Mouse (Mus musculus): ENCODE data around the gene Stoml3.
A peak's percentile ranks its signal among the peaks of the same experiment; 100 is the strongest.

The Stoml3 gene

GRCm38 (mm10) chr3:53478419-53479046 lies 9.9 kb upstream of the Stoml3 start:
- DNase-seq (ENCODE audit: low read depth) = no peak

- DNase-seq (ENCODE audit: low read depth) = no peak
Observed at GRCm38 (mm10) chr3:53483414-53484059, 4.9 kb upstream of the Stoml3 start.

- DNase-seq (ENCODE audit: low read depth) = no peak
Observed at GRCm38 (mm10) chr3:53486561-53486960, 1.9 kb upstream of the Stoml3 start.

GRCm38 (mm10) chr3:53486996-53487576 lies 1.4 kb upstream of the Stoml3 start:
- DNase-seq (ENCODE audit: low read depth) = no peak

- no peak for DNase-seq (ENCODE audit: low read depth)
Observed at GRCm38 (mm10) chr3:53498351-53498905, 10.0 kb downstream of the Stoml3 start.

- no peak for DNase-seq (ENCODE audit: low read depth)
Observed at GRCm38 (mm10) chr3:53502428-53502827, 14.0 kb downstream of the Stoml3 start.

GRCm38 (mm10) chr3:53513096-53513495 lies 24.6 kb downstream of the Stoml3 start:
- DNase-seq (ENCODE audit: low read depth) = no peak

- DNase-seq (ENCODE audit: low read depth) = no peak
Observed at GRCm38 (mm10) chr3:53514221-53515065, 26.0 kb downstream of the Stoml3 start.

- no peak for DNase-seq (ENCODE audit: low read depth)
Observed at GRCm38 (mm10) chr3:53522794-53523193, 34.3 kb downstream of the Stoml3 start.

GRCm38 (mm10) chr3:53525737-53526136 lies 37.3 kb downstream of the Stoml3 start:
- peak; percentile 40 for DNase-seq (ENCODE audit: low read depth)

GRCm38 (mm10) chr3:53530305-53530704 lies 41.9 kb downstream of the Stoml3 start:
- no peak for DNase-seq (ENCODE audit: low read depth)

GRCm38 (mm10) chr3:53532091-53532490 lies 43.6 kb downstream of the Stoml3 start:
- no peak for DNase-seq (ENCODE audit: low read depth)

- no peak for DNase-seq (ENCODE audit: low read depth)
Observed at GRCm38 (mm10) chr3:53552691-53553090, 64.2 kb downstream of the Stoml3 start.

GRCm38 (mm10) chr3:53555031-53555952 lies 66.8 kb downstream of the Stoml3 start:
- no peak for DNase-seq (ENCODE audit: low read depth)

GRCm38 (mm10) chr3:53557388-53558214 lies 69.1 kb downstream of the Stoml3 start:
- no peak for DNase-seq (ENCODE audit: low read depth)

Data from c-Kit-positive CD71-positive TER-119-negative erythroid progenitor cells, embryonic 14.5 days (primary cell).